Mouse (Mus musculus): Measurements from ENCODE around the gene Cyp20a1.

Cyp20a1 gene

GRCm38 (mm10) chr1:60342808-60343629, at the start of gene Cyp20a1:
TSS of gene Cyp20a1 (plus strand) at chr1:60343323.
- peak; percentile 94 for DNase-seq

- no peak for DNase-seq
Observed at GRCm38 (mm10) chr1:60293921-60294320, 49.2 kb upstream of the Cyp20a1 start.

- no peak for DNase-seq
Observed at GRCm38 (mm10) chr1:60343630-60344455, 720 bp downstream of the Cyp20a1 start.

GRCm38 (mm10) chr1:60344670-60345069, 1.5 kb downstream of the Cyp20a1 start:
- DNase-seq, result no peak

- DNase-seq, result no peak
Observed at GRCm38 (mm10) chr1:60345712-60346111, 2.6 kb downstream of the Cyp20a1 start.

GRCm38 (mm10) chr1:60352786-60353185, 9.7 kb downstream of the Cyp20a1 start:
- no peak for DNase-seq

- no peak for DNase-seq
Observed at GRCm38 (mm10) chr1:60361626-60362025, 18.5 kb downstream of the Cyp20a1 start.

- no peak for DNase-seq
Observed at GRCm38 (mm10) chr1:60376556-60376955, 33.4 kb downstream of the Cyp20a1 start.

GRCm38 (mm10) chr1:60381910-60382309, 38.8 kb downstream of the Cyp20a1 start:
- no peak for DNase-seq

- DNase-seq, result no peak
Observed at GRCm38 (mm10) chr1:60404848-60405247, 61.7 kb downstream of the Cyp20a1 start.

GRCm38 (mm10) chr1:60408501-60409167, 65.5 kb downstream of the Cyp20a1 start:
- DNase-seq, result no peak

- peak; percentile 94 for DNase-seq
Observed at GRCm38 (mm10) chr1:60409168-60409828, 66.2 kb downstream of the Cyp20a1 start, which contains the start of gene Abi2. TSS of gene Abi2 (plus strand) at chr1:60409619.

GRCm38 (mm10) chr1:60409928-60410817, 67.0 kb downstream of the Cyp20a1 start:
- peak; percentile 78 for DNase-seq

- no peak for DNase-seq
Observed at GRCm38 (mm10) chr1:60416724-60417123, 73.6 kb downstream of the Cyp20a1 start.

- DNase-seq, result no peak
Observed at GRCm38 (mm10) chr1:60423882-60424281, 80.8 kb downstream of the Cyp20a1 start.

GRCm38 (mm10) chr1:60428341-60428740, 85.2 kb downstream of the Cyp20a1 start:
- DNase-seq, result no peak

GRCm38 (mm10) chr1:60428932-60429331, 85.8 kb downstream of the Cyp20a1 start:
- peak; percentile 63 for DNase-seq

GRCm38 (mm10) chr1:60431531-60431930, 88.4 kb downstream of the Cyp20a1 start:
- no peak for DNase-seq

- peak; percentile 41 for DNase-seq
Observed at GRCm38 (mm10) chr1:60432497-60432896, 89.4 kb downstream of the Cyp20a1 start.

All from cerebellum, adult 9-11 months (tissue).